Mouse (Mus musculus): ENCODE measurements at regions not wholly inside any gene's neighbourhood (a gene's known extent, or its start where the extent isn't known, plus 50 kb on each side); places are given as distances from the start of the nearest gene placed in this dataset.
A peak's percentile ranks its signal among the peaks of the same experiment; 100 is the strongest.

DNA sequence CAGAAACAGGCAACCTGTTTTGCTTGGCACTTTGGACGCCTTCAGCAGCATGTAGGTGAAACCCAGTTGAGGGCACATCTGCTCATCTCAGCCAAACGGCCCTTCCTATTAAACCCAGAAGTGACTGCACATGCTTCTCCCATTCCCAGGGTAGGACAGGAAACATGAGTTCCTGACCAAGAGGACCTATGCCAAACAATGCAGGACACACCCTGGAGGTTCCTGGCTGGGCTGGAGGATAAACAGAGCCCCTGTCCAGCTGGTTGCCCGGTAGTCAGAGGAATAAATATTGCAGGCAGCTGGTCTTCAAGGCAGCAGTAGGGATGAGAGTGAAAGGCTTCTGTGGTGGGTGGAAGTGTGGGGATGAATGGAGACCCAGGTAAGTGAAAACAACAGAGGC lies 514.5 kb upstream of the Zdhhc25 start:
- DNase-seq (ENCODE audit: low spot score): peak; percentile 47
- no peak overlapping the region for H3K4me3 ChIP-seq (ENCODE audit: low read depth, low read length)
- WGBS: 40% methylated on average over 3 of the region's 3 CpGs
- no peaks in the 10 kb centered on the region for H3K27me3 ChIP-seq (replicated peaks; ENCODE audit: insufficient read depth, low read length)
- peak; percentile 86 for ATAC-seq
- no peak overlapping the region for H3K27ac ChIP-seq (ENCODE audit: low read length)
- H3K4me1 ChIP-seq (ENCODE audit: insufficient read depth, low read depth, low read length): no peaks in the 10 kb centered on the region
- H3K9ac ChIP-seq (replicated peaks; ENCODE audit: low read depth): no peak overlapping the region
- no peaks in the 10 kb centered on the region for H3K36me3 ChIP-seq (ENCODE audit: insufficient read depth, low read length)
- no peak overlapping the region for H3K4me2 ChIP-seq (replicated peaks; ENCODE audit: low read depth, low read length)
- no peak for TF ChIP-seq CTCF (IDR thresholded peaks at IDR 0.05)
- TF ChIP-seq EP300 (IDR thresholded peaks at IDR 0.05): peak; percentile 86
- no peaks in the 10 kb centered on the region for H3K9me3 ChIP-seq (ENCODE audit: low read length)

GRCm38 (mm10) chr15:88089486-88089885 lies 510.6 kb upstream of the Zdhhc25 start:
- DNase-seq (ENCODE audit: low spot score) (no peak), ATAC-seq (no peak)
- Histone ChIP-seq H3K9me3 (ENCODE audit: low read length) (no peaks in the 10 kb centered on the region), H3K9ac (replicated peaks; ENCODE audit: low read depth) (no peak overlapping the region), H3K4me2 (replicated peaks; ENCODE audit: low read depth, low read length) (no peak overlapping the region), H3K27ac (ENCODE audit: low read length) (no peak overlapping the region), H3K4me1 (ENCODE audit: insufficient read depth, low read depth, low read length) (no peaks in the 10 kb centered on the region), H3K27me3 (replicated peaks; ENCODE audit: insufficient read depth, low read length) (no peaks in the 10 kb centered on the region), H3K36me3 (ENCODE audit: insufficient read depth, low read length) (no peaks in the 10 kb centered on the region), H3K4me3 (ENCODE audit: low read depth, low read length) (no peak overlapping the region)
- TF ChIP-seq EP300 (IDR thresholded peaks at IDR 0.05) (no peak), CTCF (IDR thresholded peaks at IDR 0.05) (no peak)
- WGBS: 59% methylated on average over 4 of the region's 4 CpGs

DNA sequence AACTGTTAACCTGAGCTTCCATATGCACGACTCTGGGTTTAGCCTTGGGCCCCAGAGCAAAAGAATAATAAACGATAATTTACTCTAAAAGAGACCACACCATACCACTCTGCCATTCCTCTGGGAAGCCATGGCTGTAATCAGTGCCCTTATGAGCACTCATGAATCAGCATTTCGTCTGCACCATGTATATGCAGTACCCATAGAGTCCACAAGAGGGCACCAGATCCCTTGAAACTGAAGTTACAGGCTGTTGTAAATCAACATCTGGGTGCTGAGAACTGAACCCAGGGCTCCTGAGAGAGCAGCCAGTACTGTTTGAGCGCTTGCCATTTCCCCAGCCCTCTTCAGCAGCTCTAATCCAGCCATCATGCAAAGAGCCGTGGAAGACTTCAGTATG lies 508.7 kb upstream of the Zdhhc25 start:
- DNase-seq (ENCODE audit: low spot score) (no peak), ATAC-seq (no peak)
- TF ChIP-seq EP300 (IDR thresholded peaks at IDR 0.05) (no peak), CTCF (IDR thresholded peaks at IDR 0.05) (peak; percentile 43)
- 89% methylated on average over 5 of the region's 5 CpGs for WGBS
- Histone ChIP-seq H3K36me3 (ENCODE audit: insufficient read depth, low read length) (no peaks in the 10 kb centered on the region), H3K4me1 (ENCODE audit: insufficient read depth, low read depth, low read length) (no peaks in the 10 kb centered on the region), H3K9ac (replicated peaks; ENCODE audit: low read depth) (no peak overlapping the region), H3K27ac (ENCODE audit: low read length) (no peak overlapping the region), H3K9me3 (ENCODE audit: low read length) (no peaks in the 10 kb centered on the region), H3K4me3 (ENCODE audit: low read depth, low read length) (no peak overlapping the region), H3K27me3 (replicated peaks; ENCODE audit: insufficient read depth, low read length) (no peaks in the 10 kb centered on the region), H3K4me2 (replicated peaks; ENCODE audit: low read depth, low read length) (no peak overlapping the region)

GRCm38 (mm10) chr15:88120376-88120775 lies 479.7 kb upstream of the Zdhhc25 start:
- 42% methylated on average over 5 of the region's 5 CpGs for WGBS
- no peak for TF ChIP-seq CTCF (IDR thresholded peaks at IDR 0.05)
- TF ChIP-seq EP300 (IDR thresholded peaks at IDR 0.05): no peak
- H3K9ac ChIP-seq (replicated peaks; ENCODE audit: low read depth): no peak overlapping the region
- H3K36me3 ChIP-seq (ENCODE audit: insufficient read depth, low read length): no peaks in the 10 kb centered on the region
- ATAC-seq: no peak
- H3K27me3 ChIP-seq (replicated peaks; ENCODE audit: insufficient read depth, low read length): no peaks in the 10 kb centered on the region
- no peak overlapping the region for H3K4me2 ChIP-seq (replicated peaks; ENCODE audit: low read depth, low read length)
- H3K4me1 ChIP-seq (ENCODE audit: insufficient read depth, low read depth, low read length): no peaks in the 10 kb centered on the region
- H3K4me3 ChIP-seq (ENCODE audit: low read depth, low read length): no peak overlapping the region
- DNase-seq (ENCODE audit: low spot score): no peak
- H3K9me3 ChIP-seq (ENCODE audit: low read length): no peaks in the 10 kb centered on the region
- H3K27ac ChIP-seq (ENCODE audit: low read length): no peak overlapping the region

- H3K4me1 ChIP-seq (ENCODE audit: insufficient read depth, low read depth, low read length): no peaks in the 10 kb centered on the region
- DNase-seq (ENCODE audit: low spot score): no peak
- H3K9ac ChIP-seq (replicated peaks; ENCODE audit: low read depth): no peak overlapping the region
- H3K36me3 ChIP-seq (ENCODE audit: insufficient read depth, low read length): no peaks in the 10 kb centered on the region
- H3K27me3 ChIP-seq (replicated peaks; ENCODE audit: insufficient read depth, low read length): no peaks in the 10 kb centered on the region
- H3K9me3 ChIP-seq (ENCODE audit: low read length): no peaks in the 10 kb centered on the region
- TF ChIP-seq CTCF (IDR thresholded peaks at IDR 0.05): no peak
- no peak for TF ChIP-seq EP300 (IDR thresholded peaks at IDR 0.05)
- no peak overlapping the region for H3K4me2 ChIP-seq (replicated peaks; ENCODE audit: low read depth, low read length)
- H3K4me3 ChIP-seq (ENCODE audit: low read depth, low read length): no peak overlapping the region
- 83% methylated on average over 24 of the region's 24 CpGs for WGBS
- H3K27ac ChIP-seq (ENCODE audit: low read length): no peak overlapping the region
- ATAC-seq: no peak
These were observed 476.1 kb upstream of the Zdhhc25 start for GRCm38 (mm10) chr15:88123907-88124523.

DNA sequence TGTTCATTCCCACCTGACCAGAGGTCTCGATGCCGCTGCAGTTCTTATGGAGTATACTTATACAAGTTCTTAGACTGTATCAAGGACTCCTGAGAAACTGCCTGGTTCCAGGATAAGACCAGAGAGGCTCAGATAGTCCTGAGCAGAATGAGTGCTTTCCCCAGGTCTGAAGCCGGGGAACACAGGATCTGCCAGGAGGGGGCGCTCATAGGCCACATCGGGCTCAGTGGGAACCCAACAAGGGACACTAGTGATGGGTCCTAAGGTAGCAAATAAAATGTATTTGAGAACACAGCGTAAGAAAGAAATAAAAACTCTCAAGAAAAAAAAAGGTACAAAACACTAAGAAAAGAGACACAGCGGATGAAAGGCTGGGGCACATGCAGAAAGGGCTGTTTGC lies 454.0 kb upstream of the Zdhhc25 start:
- H3K9ac ChIP-seq (replicated peaks; ENCODE audit: low read depth): no peak overlapping the region
- H3K27ac ChIP-seq (ENCODE audit: low read length): no peak overlapping the region
- no peaks in the 10 kb centered on the region for H3K27me3 ChIP-seq (replicated peaks; ENCODE audit: insufficient read depth, low read length)
- H3K36me3 ChIP-seq (ENCODE audit: insufficient read depth, low read length): no peaks in the 10 kb centered on the region
- 43% methylated on average over 7 of the region's 7 CpGs for WGBS
- H3K4me3 ChIP-seq (ENCODE audit: low read depth, low read length): no peak overlapping the region
- ATAC-seq: no peak
- TF ChIP-seq CTCF (IDR thresholded peaks at IDR 0.05): peak; percentile 37
- no peak for TF ChIP-seq EP300 (IDR thresholded peaks at IDR 0.05)
- no peak overlapping the region for H3K4me2 ChIP-seq (replicated peaks; ENCODE audit: low read depth, low read length)
- no peaks in the 10 kb centered on the region for H3K4me1 ChIP-seq (ENCODE audit: insufficient read depth, low read depth, low read length)
- DNase-seq (ENCODE audit: low spot score): no peak
- no peaks in the 10 kb centered on the region for H3K9me3 ChIP-seq (ENCODE audit: low read length)

GRCm38 (mm10) chr15:88151199-88151598 lies 448.9 kb upstream of the Zdhhc25 start:
- no peaks in the 10 kb centered on the region for H3K27me3 ChIP-seq (replicated peaks; ENCODE audit: insufficient read depth, low read length)
- no peaks in the 10 kb centered on the region for H3K9me3 ChIP-seq (ENCODE audit: low read length)
- H3K9ac ChIP-seq (replicated peaks; ENCODE audit: low read depth): no peak overlapping the region
- DNase-seq (ENCODE audit: low spot score) (no peak), ATAC-seq (no peak)
- no peak overlapping the region for H3K4me2 ChIP-seq (replicated peaks; ENCODE audit: low read depth, low read length)
- H3K36me3 ChIP-seq (ENCODE audit: insufficient read depth, low read length): no peaks in the 10 kb centered on the region
- H3K4me1 ChIP-seq (ENCODE audit: insufficient read depth, low read depth, low read length): no peaks in the 10 kb centered on the region
- no peak overlapping the region for H3K4me3 ChIP-seq (ENCODE audit: low read depth, low read length)
- H3K27ac ChIP-seq (ENCODE audit: low read length): no peak overlapping the region
- 60% methylated on average over 6 of the region's 6 CpGs for WGBS
- TF ChIP-seq CTCF (IDR thresholded peaks at IDR 0.05) (no peak), EP300 (IDR thresholded peaks at IDR 0.05) (no peak)

Measured in lung, postnatal 0 days (tissue).